Mouse (Mus musculus) hindbrain, embryonic 13.5 days (tissue): ENCODE results near the gene Alox5. TPM values are rescaled to one million over a fixed set of nuclear protein-coding genes. Genes with fewer than 3 reads are reported as not detected.
"Not testable (repeated sequence)": the region's sequence is repeated elsewhere in the genome, so short reads cannot be mapped to it uniquely, and the experiment has no call there.

ENCODE experiments used
- ATAC-seq: fragments of 200-750 bp; cut with Nextera tagmentation; 2 replicates; pipeline ENCODE4 v1.8.0; 2017; ENCODE audit warnings: moderate TSS enrichment; ENCODE audit not compliant: low FRiP score
- H3K27ac ChIP-seq: fragments of 300-500 bp; sonication (generic); 2 replicates; pipeline ENCODE4 v1.5.1; 2015; ENCODE audit warnings: inconsistent platforms, mild to moderate bottlenecking, moderate library complexity
- H3K27me3 ChIP-seq: fragments of 300-500 bp; sonication (generic); 2 replicates; pipeline ENCODE4 v1.6.1; 2015; ENCODE audit warnings: mild to moderate bottlenecking, inconsistent platforms
- H3K36me3 ChIP-seq: fragments of 300-500 bp; sonication (generic); 2 replicates; pipeline ENCODE4 v1.6.1; 2015; ENCODE audit warnings: mild to moderate bottlenecking, inconsistent platforms
- H3K4me1 ChIP-seq: fragments of 300-500 bp; sonication (generic); replicated peaks from 2 replicates; pipeline ENCODE4 v1.6.1; 2015; ENCODE audit warnings: inconsistent platforms
- H3K4me2 ChIP-seq: fragments of 300-500 bp; sonication (generic); 2 replicates; pipeline ENCODE4 v1.6.1; 2015; ENCODE audit warnings: inconsistent platforms, mild to moderate bottlenecking, moderate library complexity
- H3K4me3 ChIP-seq: fragments of 300-500 bp; sonication (generic); 2 replicates; pipeline ENCODE4 v1.5.1; 2015; ENCODE audit warnings: mild to moderate bottlenecking, inconsistent platforms
- H3K9ac ChIP-seq: fragments of 300-500 bp; sonication (generic); 2 replicates; pipeline ENCODE4 v1.6.1; 2015; ENCODE audit warnings: mild to moderate bottlenecking, inconsistent platforms
- H3K9me3 ChIP-seq: fragments of 300-500 bp; sonication (generic); 2 replicates; pipeline ENCODE4 v1.6.1; 2016; ENCODE audit warnings: inconsistent platforms
- WGBS: fragments of 180-500 bp; shearing (Covaris S2); methylation state at CpG from one replicate; pipeline ENCODE4 v1.1.7; 2015; 5-methylcytosine and 5-hydroxymethylcytosine counted together
- polyA plus RNA-seq: library from polyadenylated mRNA; unstranded; fragments of >200 nt; fragmentation: Nextera tagmentation; extraction: Ambion mirVana; gene quantifications from 2 replicates; pipeline ENCODE4 v1.2.1, GENCODE M21; 2015

The Alox5 gene
- polyA plus RNA-seq = 0.57 and 0.73 TPM in 2 replicates

GRCm38 (mm10) chr6:116460544-116461283 is at the start of gene Alox5:
Gene Alox5, minus strand, starts transcription at chr6:116461178.
- 3% methylated on average over 43 of the region's 43 CpGs for WGBS
- peak within 1 kb of the TSS; percentile 65 for H3K9ac ChIP-seq
- H3K9me3 ChIP-seq = no peaks in the 10 kb centered on the region
- peak within 1 kb of the TSS; percentile 41 for H3K4me3 ChIP-seq
- peaks cover 8% of the 10 kb centered on the region for H3K4me1 ChIP-seq
- H3K27ac ChIP-seq = no peak within 1 kb of the TSS
- peak within 1 kb of the TSS; percentile 74 for H3K4me2 ChIP-seq
- H3K27me3 ChIP-seq = peaks cover 42% of the 10 kb centered on the region
- peak; percentile 61; the same call in 1 of the 2 replicates for ATAC-seq
- no peaks in the 10 kb centered on the region for H3K36me3 ChIP-seq

DNA sequence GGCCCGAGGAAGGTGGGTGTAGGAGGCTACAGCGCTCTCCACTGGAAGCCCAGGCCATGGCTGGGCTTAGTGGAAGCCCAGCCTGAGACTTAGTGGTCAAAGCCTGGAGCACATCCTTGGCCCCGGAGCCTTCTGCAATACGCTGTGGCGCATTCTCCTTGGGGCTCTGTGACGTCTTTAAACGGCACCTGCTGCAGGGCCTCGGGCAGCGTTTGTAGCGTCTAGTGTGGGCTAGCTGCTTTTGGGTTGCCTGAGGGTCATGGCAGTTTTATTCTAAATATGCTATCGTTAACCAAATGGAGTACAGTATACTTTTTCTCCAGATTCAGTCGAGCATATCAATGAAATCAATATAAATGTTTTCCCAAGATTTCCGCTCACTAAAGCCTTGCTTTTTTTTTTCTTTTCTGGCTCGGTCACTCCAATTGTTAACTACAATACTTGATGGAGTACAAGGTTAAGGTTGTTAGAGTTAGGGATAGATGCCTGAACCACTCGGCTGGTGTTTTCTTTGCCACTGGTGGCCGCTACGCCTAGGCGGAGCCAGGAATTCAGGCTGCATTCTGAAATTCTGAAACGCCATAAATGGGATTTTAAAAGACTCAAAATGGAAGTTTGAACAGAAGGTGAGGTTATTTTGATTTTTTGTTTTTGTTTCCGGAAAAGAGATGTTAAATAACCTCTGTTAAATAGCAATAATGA is 45.5 kb upstream of the Alox5 start, which contains the start of gene Olfr212:
Gene Olfr212, plus strand, starts transcription at position 215 of the 702 bp plus-strand sequence.
- not testable (repeated sequence) for H3K27ac ChIP-seq, H3K27me3 ChIP-seq, ATAC-seq, H3K4me1 ChIP-seq, H3K4me3 ChIP-seq, H3K4me2 ChIP-seq, H3K36me3 ChIP-seq, H3K9ac ChIP-seq
- 94% methylated on average over 20 of the region's 20 CpGs for WGBS
- H3K9me3 ChIP-seq = peaks cover 18% of the 10 kb centered on the region

DNA sequence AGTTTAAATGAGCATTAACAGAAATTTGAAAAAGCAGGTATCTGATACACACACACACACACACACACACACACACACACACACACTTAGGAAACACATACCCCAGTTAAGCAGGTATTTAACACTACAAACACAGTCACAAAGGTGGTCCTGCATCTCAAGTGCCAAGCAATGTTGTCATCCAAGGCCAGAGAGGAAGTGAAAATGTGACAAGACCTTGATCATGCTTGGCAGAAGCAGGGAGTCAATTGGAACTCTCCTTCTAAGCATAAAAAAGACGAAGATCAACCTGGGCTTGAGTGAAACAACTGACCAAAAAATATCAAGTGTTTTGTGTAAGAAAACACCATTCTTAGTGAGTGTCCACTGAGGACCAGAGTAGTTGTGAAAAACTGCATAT is 35.0 kb upstream of the Alox5 start:
- Histone ChIP-seq H3K36me3 (no peaks in the 10 kb centered on the region), H3K9ac (no peak overlapping the region), H3K27me3 (no peaks in the 10 kb centered on the region), H3K9me3 (no peaks in the 10 kb centered on the region), H3K27ac (no peak overlapping the region), H3K4me1 (no peaks in the 10 kb centered on the region), H3K4me2 (no peak overlapping the region), H3K4me3 (no peak overlapping the region)
- no peak for ATAC-seq
- 87% methylated on average over 1 of the region's 1 CpGs for WGBS

DNA sequence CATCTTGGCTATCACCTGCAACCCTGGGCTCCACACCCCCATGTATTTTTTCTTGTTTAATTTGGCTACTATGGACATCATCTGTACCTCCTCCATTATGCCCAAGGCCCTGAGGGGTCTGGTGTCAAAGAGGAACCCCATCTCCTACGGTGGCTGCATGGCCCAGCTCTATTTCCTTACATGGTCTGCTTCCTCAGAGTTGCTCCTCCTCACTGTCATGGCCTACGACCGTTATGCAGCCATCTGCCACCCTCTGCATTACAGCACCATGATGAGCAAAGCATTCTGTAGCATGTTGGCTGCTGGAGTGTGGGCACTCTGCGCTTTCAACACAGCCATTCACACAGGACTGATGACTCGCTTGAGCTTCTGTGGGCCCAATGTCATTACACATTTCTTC is 32.8 kb upstream of the Alox5 start:
- no peak for ATAC-seq
- H3K4me3 ChIP-seq = no peak overlapping the region

GRCm38 (mm10) chr6:116488791-116489190 is 27.8 kb upstream of the Alox5 start, which contains the start of gene Olfr211:
Gene Olfr211, plus strand, starts transcription at chr6:116489091.
- H3K9me3 ChIP-seq = no peaks in the 10 kb centered on the region

More for the DNA sequence above, 32.8 kb upstream of the Alox5 start:
- no peaks in the 10 kb centered on the region for H3K9me3 ChIP-seq
- no peak overlapping the region for H3K9ac ChIP-seq
- no peak overlapping the region for H3K27ac ChIP-seq
- no peak overlapping the region for H3K4me2 ChIP-seq
- no peaks in the 10 kb centered on the region for H3K36me3 ChIP-seq
- H3K27me3 ChIP-seq = no peaks in the 10 kb centered on the region
- H3K4me1 ChIP-seq = peaks cover 11% of the 10 kb centered on the region; the same call in 1 of the 2 replicates
- WGBS = 93% methylated on average over 5 of the region's 5 CpGs

GRCm38 (mm10) chr6:116486833-116487232 is 25.9 kb upstream of the Alox5 start:
- ATAC-seq = no peak
- Histone ChIP-seq H3K4me2 (no peak overlapping the region), H3K27ac (no peak overlapping the region), H3K36me3 (no peaks in the 10 kb centered on the region), H3K9ac (no peak overlapping the region), H3K27me3 (no peaks in the 10 kb centered on the region), H3K4me1 (peaks cover 11% of the 10 kb centered on the region; the same call in 1 of the 2 replicates), H3K4me3 (no peak overlapping the region), H3K9me3 (no peaks in the 10 kb centered on the region)
- 84% methylated on average over 1 of the region's 1 CpGs for WGBS

More at GRCm38 (mm10) chr6:116488791-116489190, 27.8 kb upstream of the Alox5 start, which contains the start of gene Olfr211:
- no peaks in the 10 kb centered on the region for H3K36me3 ChIP-seq
- ATAC-seq = no peak
- H3K4me2 ChIP-seq = no peak within 1 kb of the TSS
- no peak within 1 kb of the TSS for H3K27ac ChIP-seq
- 75% methylated on average over 4 of the region's 4 CpGs for WGBS
- no peaks in the 10 kb centered on the region for H3K27me3 ChIP-seq
- H3K4me1 ChIP-seq = peaks cover 11% of the 10 kb centered on the region; the same call in 1 of the 2 replicates
- no peak within 1 kb of the TSS for H3K4me3 ChIP-seq
- H3K9ac ChIP-seq = no peak within 1 kb of the TSS

GRCm38 (mm10) chr6:116485081-116485480 is 24.1 kb upstream of the Alox5 start:
- Histone ChIP-seq H3K9me3 (no peaks in the 10 kb centered on the region), H3K9ac (no peak overlapping the region), H3K27me3 (no peaks in the 10 kb centered on the region), H3K4me3 (no peak overlapping the region), H3K4me1 (peaks cover 6% of the 10 kb centered on the region; the same call in 1 of the 2 replicates), H3K4me2 (no peak overlapping the region), H3K36me3 (no peaks in the 10 kb centered on the region), H3K27ac (no peak overlapping the region)
- 82% methylated on average over 1 of the region's 1 CpGs for WGBS
- no peak for ATAC-seq

- no peak overlapping the region for H3K9ac ChIP-seq
- H3K4me1 ChIP-seq = no peaks in the 10 kb centered on the region
- no peak overlapping the region for H3K4me2 ChIP-seq
- H3K27me3 ChIP-seq = no peaks in the 10 kb centered on the region
- H3K4me3 ChIP-seq = no peak overlapping the region
- H3K27ac ChIP-seq = no peak overlapping the region
- ATAC-seq = no peak
- 43% methylated on average over 3 of the region's 3 CpGs for WGBS
- no peaks in the 10 kb centered on the region for H3K36me3 ChIP-seq
- H3K9me3 ChIP-seq = 0 out of 2 replicates have a peak, but pooled peaks cover 7% of the 10 kb centered on the region
These were observed 7.1 kb upstream of the Alox5 start for GRCm38 (mm10) chr6:116468081-116468480.

GRCm38 (mm10) chr6:116459232-116459631 is 1.7 kb downstream of the Alox5 start:
- H3K9ac ChIP-seq = no peak overlapping the region
- H3K27me3 ChIP-seq = peaks cover 42% of the 10 kb centered on the region
- H3K4me1 ChIP-seq = peaks cover 8% of the 10 kb centered on the region
- 76% methylated on average over 2 of the region's 2 CpGs for WGBS
- no peak overlapping the region for H3K27ac ChIP-seq
- no peak overlapping the region for H3K4me2 ChIP-seq
- no peak for ATAC-seq
- no peaks in the 10 kb centered on the region for H3K36me3 ChIP-seq
- no peak overlapping the region for H3K4me3 ChIP-seq
- no peaks in the 10 kb centered on the region for H3K9me3 ChIP-seq

- no peaks in the 10 kb centered on the region for H3K9me3 ChIP-seq
- peaks cover 8% of the 10 kb centered on the region for H3K4me1 ChIP-seq
- peaks cover 42% of the 10 kb centered on the region for H3K27me3 ChIP-seq
- 84% methylated on average over 4 of the region's 4 CpGs for WGBS
- H3K4me3 ChIP-seq = no peak overlapping the region
- H3K9ac ChIP-seq = no peak overlapping the region
- no peak overlapping the region for H3K27ac ChIP-seq
- no peak overlapping the region for H3K4me2 ChIP-seq
- ATAC-seq = no peak
- no peaks in the 10 kb centered on the region for H3K36me3 ChIP-seq
These were observed 2.2 kb downstream of the Alox5 start for GRCm38 (mm10) chr6:116458728-116459127.

GRCm38 (mm10) chr6:116456482-116456881 is 4.5 kb downstream of the Alox5 start:
- WGBS = 90% methylated on average over 1 of the region's 1 CpGs
- ATAC-seq = no peak

DNA sequence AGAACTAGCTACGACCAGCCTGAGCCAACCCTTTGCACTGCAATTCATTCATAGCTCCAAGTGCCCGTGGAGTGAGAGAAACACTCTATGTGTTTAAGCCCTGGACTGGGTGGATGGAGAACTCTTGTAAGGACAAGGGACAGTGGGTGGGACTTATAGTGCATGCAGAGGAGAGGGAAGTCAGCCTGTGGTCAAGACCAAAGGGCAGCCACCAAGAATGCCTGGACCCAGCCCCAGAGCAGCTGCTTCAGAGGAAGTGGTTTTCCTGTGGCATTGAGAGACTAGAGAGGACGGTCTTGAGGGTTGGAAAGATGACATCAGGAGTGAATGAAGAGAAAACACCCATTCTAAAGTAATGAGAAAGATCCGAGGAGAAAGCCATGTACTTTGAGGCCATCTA is 5.2 kb downstream of the Alox5 start:
- ATAC-seq = no peak
- 84% methylated on average over 4 of the region's 4 CpGs for WGBS

More at GRCm38 (mm10) chr6:116456482-116456881, 4.5 kb downstream of the Alox5 start:
- H3K36me3 ChIP-seq = no peaks in the 10 kb centered on the region
- no peak overlapping the region for H3K27ac ChIP-seq
- peaks cover 8% of the 10 kb centered on the region for H3K4me1 ChIP-seq
- peaks cover 30% of the 10 kb centered on the region for H3K27me3 ChIP-seq
- H3K4me2 ChIP-seq = no peak overlapping the region
- H3K9me3 ChIP-seq = no peaks in the 10 kb centered on the region
- H3K9ac ChIP-seq = no peak overlapping the region
- H3K4me3 ChIP-seq = no peak overlapping the region

More for the DNA sequence above, 5.2 kb downstream of the Alox5 start:
- Histone ChIP-seq H3K36me3 (no peaks in the 10 kb centered on the region), H3K4me2 (no peak overlapping the region), H3K27me3 (peaks cover 23% of the 10 kb centered on the region), H3K4me1 (peaks cover 5% of the 10 kb centered on the region), H3K9ac (no peak overlapping the region), H3K4me3 (no peak overlapping the region), H3K27ac (no peak overlapping the region), H3K9me3 (no peaks in the 10 kb centered on the region)
